11 mouse cellular contexts compared by ENCODE assay signal in the genomic region with DNA sequence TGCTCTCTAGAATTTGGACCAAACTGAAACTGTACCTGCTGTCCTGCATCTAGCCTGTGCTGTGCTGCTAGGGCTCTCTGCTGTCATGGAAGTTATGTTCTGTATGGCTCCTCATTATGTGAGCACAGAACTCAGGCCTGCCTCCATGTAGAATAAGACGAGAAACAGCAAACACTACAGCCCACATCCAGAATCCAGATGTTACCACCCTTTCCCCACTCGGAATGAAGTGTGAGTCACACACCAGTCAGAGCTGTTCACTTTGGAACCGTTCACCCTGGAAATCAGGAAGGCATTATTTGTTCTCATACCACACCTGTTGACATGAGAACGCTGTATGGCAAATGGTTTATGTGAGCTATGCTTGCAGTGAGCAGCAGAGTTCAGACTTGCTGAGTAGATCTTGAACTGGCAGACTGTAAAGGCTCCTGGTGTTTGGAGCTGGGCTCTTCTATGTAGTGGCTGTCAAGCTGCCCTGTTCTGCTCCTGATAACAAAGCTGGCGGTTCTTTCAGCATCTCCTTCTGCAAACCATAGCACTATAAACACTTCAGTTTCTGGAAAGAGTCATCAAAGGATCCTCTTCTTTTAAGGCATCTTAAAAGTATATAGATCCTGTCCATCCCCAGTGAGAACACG. TPM values are rescaled to one million over a fixed set of nuclear protein-coding genes. Genes with fewer than 3 reads are reported as not detected.
A peak's percentile ranks its signal among the peaks of the same experiment; 100 is the strongest.
DNase-seq lines count a peak whose midpoint lies in the region; ATAC-seq and TF ChIP-seq lines count a peak whose summit lies in the region.
"Had no signal": no experiment of that assay in that cellular context is flagged by ENCODE, and none has a peak within 500 bp of the region (broad histone marks: within the 10 kb centered on the region; RNA-seq: fewer than 3 reads in every experiment).

No protein-coding gene starts in this region.

- no peaks in the 10 kb centered on the region for H3K36me3 ChIP-seq in forebrain, embryonic 16.5 days (ENCODE audit: control insufficient read depth, insufficient read depth)

- 86% methylated on average over 6 of the region's 6 CpGs for WGBS in forebrain, embryonic 16.5 days

- H3K9me3 ChIP-seq in forebrain, embryonic 16.5 days (ENCODE audit: control insufficient read depth, low read length), result no peaks in the 10 kb centered on the region

- H3K4me2 ChIP-seq in forebrain, embryonic 16.5 days (ENCODE audit: low read length), result no peak overlapping the region

- H3K9ac ChIP-seq in forebrain, embryonic 16.5 days (replicated peaks; ENCODE audit: low read depth, low read length), result no peak overlapping the region

- peak; percentile 37 for TF ChIP-seq CTCF in layer of hippocampus, adult 2 months (conservative IDR thresholded peaks at IDR 0.05)

- no peaks in the 10 kb centered on the region for H3K4me1 ChIP-seq in forebrain, embryonic 16.5 days (replicated peaks; ENCODE audit: control insufficient read depth, insufficient read depth, low read length)

- H3K27me3 ChIP-seq in forebrain, embryonic 16.5 days (replicated peaks; ENCODE audit: control insufficient read depth, insufficient read depth, low read length), result no peaks in the 10 kb centered on the region

- peak overlapping the region; percentile 60; the same call in 1 of the 2 replicates for H3K27ac ChIP-seq in layer of hippocampus, adult 2 months
- H3K27ac ChIP-seq in forebrain, embryonic 16.5 days (ENCODE audit: low read length), result no peak overlapping the region

- peak; percentile 75 for ATAC-seq in megakaryocyte-erythroid progenitor cell, adult 5-6 weeks (replicated peaks; ENCODE audit: low FRiP score, low TSS enrichment, poor library complexity, severe bottlenecking)
- no peak for ATAC-seq in forebrain, embryonic 16.5 days

- H3K4me3 ChIP-seq in layer of hippocampus, adult 2 months, result no peak overlapping the region
- H3K4me3 ChIP-seq in forebrain, embryonic 16.5 days (replicated peaks; ENCODE audit: low read length), result no peak overlapping the region

- no peak for DNase-seq in layer of hippocampus, adult 2 months (ENCODE audit: low spot score in 2 of 2)
- DNase-seq in layer of hippocampus, adult 9-10 months (ENCODE audit: low spot score), result no peak
- peak; percentile 54 for DNase-seq in brain, adult 2 months (ENCODE audit: low read depth, low spot score)
- DNase-seq in forelimb bud, embryonic 11.5 days (ENCODE audit: low read depth, low spot score), result peak; percentile 64
- no peak for DNase-seq in layer of hippocampus, postnatal 10 days (ENCODE audit: low spot score in 2 of 2)
- DNase-seq: adrenal gland, postnatal 10 days; cerebellum, adult 2 months; gastrocnemius, postnatal 14 days; kidney, adult 11 months had no signal

RNA-seq across cellular contexts. Expression of gene Usp42, which starts 53.3 kb away (rescaled TPM):
- 10 to 100 TPM; 20.2 to 20.8 TPM for total RNA-seq in layer of hippocampus, adult 2 months (2021)
- 11.0 and 15.7 TPM in 2 replicates for total RNA-seq in megakaryocyte-erythroid progenitor cell, adult 5-6 weeks (2014; fragmentation: Nextera tagmentation)
- total RNA-seq in megakaryocyte-erythroid progenitor cell, adult 5-6 weeks (2017), result 9.2 and 18.7 TPM in 2 replicates
- 10 to 100 TPM; 26.7 to 28.0 TPM for total RNA-seq in layer of hippocampus, postnatal 10 days (2021)
- polyA plus RNA-seq in forebrain, embryonic 16.5 days (2015; fragmentation: Nextera tagmentation; extraction: Ambion mirVana), result 27.5 and 28.5 TPM in 2 replicates

RNA-seq across cellular contexts. Expression of gene Cyth3, which starts 56.5 kb away (rescaled TPM):
- total RNA-seq in layer of hippocampus, adult 2 months (2021), result 10 to 100 TPM; 43.7 to 46.1 TPM
- total RNA-seq in megakaryocyte-erythroid progenitor cell, adult 5-6 weeks (2014; fragmentation: Nextera tagmentation), result 117 and 124 TPM in 2 replicates
- 81.7 and 94.7 TPM in 2 replicates for total RNA-seq in megakaryocyte-erythroid progenitor cell, adult 5-6 weeks (2017)
- total RNA-seq in layer of hippocampus, postnatal 10 days (2021), result 10 to 100 TPM; 52.0 to 65.7 TPM
- polyA plus RNA-seq in forebrain, embryonic 16.5 days (2015; fragmentation: Nextera tagmentation; extraction: Ambion mirVana), result 48.8 and 51.9 TPM in 2 replicates

Comparison
In these comparisons a context has a peak if more than half of its experiments do, and no peak if none do; other contexts are left out.
1. DNase-seq: peak in brain, adult 2 months (single experiment) and forelimb bud, embryonic 11.5 days (single experiment); none in layer of hippocampus, adult 2 months (0 of 2), layer of hippocampus, adult 9-10 months (single experiment) and layer of hippocampus, postnatal 10 days (0 of 2).